Mouse (Mus musculus) lung, adult 18-20 months (tissue): ENCODE measurements around the gene Kitl.

ENCODE experiments used
- DNase-seq, 2 experiments: peaks; one replicate each; pipeline ENCODE4 v3.0.0; 2022; ENCODE audit warnings: mixed read lengths in 2 of 2

Gene Kitl

GRCm38 (mm10) chr10:100127837-100128743 lies 112.7 kb downstream of the Kitl start:
- DNase-seq: peak; percentile 6 to 23

DNA sequence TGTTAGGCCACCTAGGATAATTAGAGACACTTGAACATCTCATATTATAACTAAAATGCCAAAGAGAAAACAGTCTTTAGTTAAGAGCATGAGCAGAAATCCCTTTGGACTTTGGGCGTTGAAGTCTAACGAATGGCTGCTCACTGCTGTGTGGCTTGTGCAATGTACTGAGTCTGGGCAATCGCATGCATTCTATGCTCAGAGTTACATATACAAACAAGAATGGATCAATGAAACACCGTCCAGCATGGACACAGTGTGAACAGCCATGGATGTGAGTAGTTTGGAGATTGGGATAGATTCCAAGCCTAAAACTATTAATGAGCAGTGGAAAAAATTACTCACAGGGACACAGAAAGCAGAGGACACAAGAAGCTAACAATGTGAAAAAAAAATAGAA lies 116.2 kb downstream of the Kitl start:
- no peak for DNase-seq

- DNase-seq: no peak
Observed at GRCm38 (mm10) chr10:100132304-100132703, 116.9 kb downstream of the Kitl start.

DNA sequence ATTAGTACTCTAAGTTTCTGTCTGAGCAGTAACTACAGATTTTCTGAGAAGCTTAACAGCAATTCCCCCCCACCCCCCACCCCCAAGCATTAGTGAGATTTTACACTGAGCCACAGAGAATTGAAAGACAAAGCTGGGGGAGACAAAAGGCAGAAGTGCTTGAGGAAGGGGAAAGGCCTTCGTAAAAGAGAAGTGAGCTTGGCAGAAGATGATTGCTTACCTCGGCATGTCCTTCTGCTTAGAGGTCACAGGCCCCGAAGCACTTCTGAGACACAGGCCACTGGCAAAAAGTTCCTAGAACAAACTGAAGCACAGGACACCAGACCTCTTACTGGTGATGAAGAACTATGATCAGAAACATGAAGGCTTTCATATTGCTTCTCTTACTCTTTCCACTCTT lies 123.1 kb downstream of the Kitl start:
- DNase-seq: no peak

GRCm38 (mm10) chr10:100148123-100148522 lies 132.7 kb downstream of the Kitl start:
- DNase-seq: no peak
